Mouse (Mus musculus) neural tube, embryonic 11.5 days (tissue): ENCODE data around the gene Gemin6. TPM values are rescaled to one million over a fixed set of nuclear protein-coding genes. Genes with fewer than 3 reads are reported as not detected.
"Not testable (repeated sequence)": the region's sequence is repeated elsewhere in the genome, so short reads cannot be mapped to it uniquely, and the experiment has no call there.

Experiments
- ATAC-seq: fragments of 200-750 bp; cut with Nextera tagmentation; 2 replicates; pipeline ENCODE4 v1.8.0; 2017; ENCODE audit warnings: moderate number of reproducible peaks, mild to moderate bottlenecking, moderate TSS enrichment, moderate library complexity; ENCODE audit not compliant: insufficient read depth, low FRiP score, low TSS enrichment
- DNase-seq: peaks from one replicate; pipeline ENCODE4 v3.0.0-alpha.2; 2015; ENCODE audit warnings: low spot score
- H3K27ac ChIP-seq: fragments of 300-500 bp; sonication (generic); 2 replicates; pipeline ENCODE4 v1.5.1; 2014; ENCODE audit warnings: low read depth, mild to moderate bottlenecking, low read length
- H3K27me3 ChIP-seq: fragments of 300-500 bp; sonication (generic); 2 replicates; pipeline ENCODE4 v1.6.1; 2014; ENCODE audit warnings: mild to moderate bottlenecking, low read length, mixed read lengths; ENCODE audit not compliant: control insufficient read depth, insufficient read depth
- H3K36me3 ChIP-seq: fragments of 300-500 bp; sonication (generic); 2 replicates; pipeline ENCODE4 v1.6.1; 2014; ENCODE audit warnings: mild to moderate bottlenecking, low read length, moderate library complexity, mixed read lengths; ENCODE audit not compliant: control insufficient read depth, insufficient read depth
- H3K4me1 ChIP-seq: fragments of 300-500 bp; sonication (generic); 2 replicates; pipeline ENCODE4 v1.6.1; 2014; ENCODE audit warnings: low read length, mixed read lengths; ENCODE audit not compliant: control insufficient read depth, insufficient read depth
- H3K4me2 ChIP-seq: fragments of 300-500 bp; sonication (generic); 2 replicates; pipeline ENCODE4 v1.6.1; 2014; ENCODE audit warnings: low read depth, mild to moderate bottlenecking, moderate library complexity
- H3K4me3 ChIP-seq: fragments of 300-500 bp; sonication (generic); 2 replicates; pipeline ENCODE4 v1.5.1; 2014; ENCODE audit warnings: low read depth, low read length
- H3K9ac ChIP-seq: fragments of 300-500 bp; sonication (generic); 2 replicates; pipeline ENCODE4 v1.6.1; 2014; ENCODE audit warnings: mild to moderate bottlenecking, low read length
- H3K9me3 ChIP-seq: fragments of 300-500 bp; sonication (generic); 2 replicates; pipeline ENCODE4 v1.6.1; 2016; ENCODE audit warnings: low read length; ENCODE audit not compliant: control insufficient read depth
- WGBS: fragments of 180-500 bp; shearing (Covaris S2); extraction: QIAGEN DNeasy Blood & Tissue Kit; methylation state at CpG from one replicate; pipeline ENCODE4 v1.1.7; 2014; 5-methylcytosine and 5-hydroxymethylcytosine counted together
- polyA plus RNA-seq: library from polyadenylated mRNA; unstranded; fragments of >200 nt; fragmentation: Nextera tagmentation; extraction: Ambion mirVana; gene quantifications from 2 replicates; pipeline ENCODE4 v1.2.1, GENCODE M21; 2014

Gemin6 gene
- polyA plus RNA-seq, 1 experiment from 2014 or later = 41.2 TPM

GRCm38 (mm10) chr17:80243116-80243515 is 18.9 kb downstream of the Gemin6 start:
- Histone ChIP-seq H3K27ac (no peak overlapping the region), H3K4me2 (no peak overlapping the region), H3K27me3 (no peaks in the 10 kb centered on the region), H3K9ac (no peak overlapping the region), H3K4me1 (no peaks in the 10 kb centered on the region), H3K4me3 (no peak overlapping the region), H3K9me3 (no peaks in the 10 kb centered on the region), H3K36me3 (peaks cover 8% of the 10 kb centered on the region)
- WGBS = 53% methylated on average over 13 of the region's 13 CpGs
- ATAC-seq (no peak), DNase-seq (no peak)

GRCm38 (mm10) chr17:80252757-80253525 is 28.7 kb downstream of the Gemin6 start:
- H3K27ac ChIP-seq = no peak overlapping the region
- no peak overlapping the region for H3K9ac ChIP-seq
- WGBS = 89% methylated on average over 13 of the region's 13 CpGs
- H3K4me3 ChIP-seq = no peak overlapping the region
- H3K4me2 ChIP-seq = no peak overlapping the region
- no peaks in the 10 kb centered on the region for H3K9me3 ChIP-seq
- no peak for ATAC-seq
- no peaks in the 10 kb centered on the region for H3K4me1 ChIP-seq
- H3K27me3 ChIP-seq = no peaks in the 10 kb centered on the region
- DNase-seq = no peak
- peaks cover 32% of the 10 kb centered on the region for H3K36me3 ChIP-seq

GRCm38 (mm10) chr17:80254421-80254820 is 30.2 kb downstream of the Gemin6 start:
- Histone ChIP-seq H3K36me3 (peaks cover 28% of the 10 kb centered on the region), H3K4me3 (no peak overlapping the region), H3K4me2 (no peak overlapping the region), H3K27ac (no peak overlapping the region), H3K27me3 (no peaks in the 10 kb centered on the region), H3K4me1 (no peaks in the 10 kb centered on the region), H3K9ac (no peak overlapping the region), H3K9me3 (no peaks in the 10 kb centered on the region)
- 95% methylated on average over 5 of the region's 5 CpGs for WGBS
- ATAC-seq (no peak), DNase-seq (no peak)

GRCm38 (mm10) chr17:80255208-80255607 is 31.0 kb downstream of the Gemin6 start:
- ATAC-seq (no peak), DNase-seq (no peak)
- H3K4me2 ChIP-seq = no peak overlapping the region
- H3K9ac ChIP-seq = no peak overlapping the region
- peaks cover 21% of the 10 kb centered on the region for H3K36me3 ChIP-seq
- H3K27me3 ChIP-seq = no peaks in the 10 kb centered on the region
- 81% methylated on average over 13 of the region's 13 CpGs for WGBS
- H3K4me1 ChIP-seq = no peaks in the 10 kb centered on the region
- H3K9me3 ChIP-seq = no peaks in the 10 kb centered on the region
- no peak overlapping the region for H3K4me3 ChIP-seq
- H3K27ac ChIP-seq = no peak overlapping the region

GRCm38 (mm10) chr17:80267065-80267464 is 42.8 kb downstream of the Gemin6 start:
- no peak overlapping the region for H3K27ac ChIP-seq
- H3K36me3 ChIP-seq = peaks cover 16% of the 10 kb centered on the region
- no peak overlapping the region for H3K9ac ChIP-seq
- no peak overlapping the region for H3K4me3 ChIP-seq
- H3K27me3 ChIP-seq = no peaks in the 10 kb centered on the region
- no peaks in the 10 kb centered on the region for H3K4me1 ChIP-seq
- H3K4me2 ChIP-seq = no peak overlapping the region
- DNase-seq = no peak
- WGBS = 94% methylated on average over 4 of the region's 4 CpGs
- no peak for ATAC-seq
- H3K9me3 ChIP-seq = no peaks in the 10 kb centered on the region

- no peak for ATAC-seq
- Histone ChIP-seq H3K4me2 (no peak overlapping the region), H3K4me3 (no peak overlapping the region), H3K27me3 (no peaks in the 10 kb centered on the region), H3K9ac (no peak overlapping the region), H3K27ac (no peak overlapping the region), H3K36me3 (peaks cover 13% of the 10 kb centered on the region), H3K4me1 (no peaks in the 10 kb centered on the region), H3K9me3 (no peaks in the 10 kb centered on the region)
- DNase-seq = no peak
- 92% methylated on average over 3 of the region's 3 CpGs for WGBS
These were observed 43.9 kb downstream of the Gemin6 start for GRCm38 (mm10) chr17:80268151-80268550.

- not testable (repeated sequence) for H3K4me1 ChIP-seq, H3K9me3 ChIP-seq, ATAC-seq, DNase-seq, H3K27me3 ChIP-seq, H3K27ac ChIP-seq, H3K9ac ChIP-seq, H3K4me3 ChIP-seq, H3K4me2 ChIP-seq, H3K36me3 ChIP-seq
- WGBS = 90% methylated on average over 7 of the region's 7 CpGs
These were observed 46.4 kb downstream of the Gemin6 start for GRCm38 (mm10) chr17:80270622-80271021.

Other genes with a start within 250 kb of the Gemin6 start
- 117 and 131 TPM in 2 replicates for gene Hnrnpll, start 162.1 kb upstream of the Gemin6 start, polyA plus RNA-seq
- gene Galm, start 97.0 kb upstream of the Gemin6 start, polyA plus RNA-seq = 6.8 and 9.8 TPM in 2 replicates
- gene Srsf7, start 17.1 kb upstream of the Gemin6 start, polyA plus RNA-seq = 761 and 791 TPM in 2 replicates
- not detected in 2 replicates for gene Ttc39d, start 17.0 kb upstream of the Gemin6 start, polyA plus RNA-seq
- 29.8 and 32.4 TPM in 2 replicates for gene Morn2, start 65.8 kb downstream of the Gemin6 start, polyA plus RNA-seq
- 27.8 and 29.9 TPM in 2 replicates for gene Dhx57, start 66.0 kb downstream of the Gemin6 start, polyA plus RNA-seq
- 0.55 and 1.3 TPM in 2 replicates for gene Arhgef33, start 83.0 kb downstream of the Gemin6 start, polyA plus RNA-seq
- gene Gm10190, start 149.1 kb downstream of the Gemin6 start, polyA plus RNA-seq = 1.8 and 2.0 TPM in 2 replicates